Mouse (Mus musculus): Measurements from ENCODE around the gene Capn12.

GRCm38 (mm10) chr7:28874565-28874964 is 6.7 kb upstream of the Capn12 start:
- no peak for TF ChIP-seq CTCF (IDR thresholded peaks at IDR 0.05; ENCODE audit: extremely low read depth, insufficient read depth, low read length)
- no peak for TF ChIP-seq POLR2A (IDR thresholded peaks at IDR 0.05; ENCODE audit: extremely low read depth, insufficient read depth, low read length)

All from cortical plate, adult 2 months (tissue).